In genomic region chr19:24221455-24221854, GRCm38 (mm10) we compare ENCODE assay signal across 18 mouse cellular contexts. TPM values are rescaled to one million over a fixed set of nuclear protein-coding genes. Genes with fewer than 3 reads are reported as not detected.
DNase-seq lines count a peak whose midpoint lies in the region; ATAC-seq and TF ChIP-seq lines count a peak whose summit lies in the region.
"Had no signal": no experiment of that assay in that cellular context is flagged by ENCODE, and none has a peak within 500 bp of the region (broad histone marks: within the 10 kb centered on the region; RNA-seq: fewer than 3 reads in every experiment).

No protein-coding gene starts in this region.

- H3K4me3 ChIP-seq in heart, adult 2 months: no peak overlapping the region
- no peak overlapping the region for H3K4me3 ChIP-seq in layer of hippocampus, adult 2 months
- H3K4me3 ChIP-seq in ES-E14 (ENCODE audit: insufficient read depth in 1 of 2, low read depth in 1 of 2, low read length in 2 of 2, poor library complexity in 1 of 2, severe bottlenecking in 1 of 2): peak overlapping the region in 1 of 2 experiments; percentile 19; a peak in 1 of 4 replicates
- H3K4me3 ChIP-seq in stomach, embryonic 14.5 days (ENCODE audit: low read depth, low read length): no peak overlapping the region
- H3K4me3 ChIP-seq: forebrain, embryonic 10.5 days; hindbrain, embryonic 10.5 days; limb, embryonic 15.5 days had no signal

- TF ChIP-seq POLR2A in heart, adult 2 months (IDR thresholded peaks at IDR 0.05; ENCODE audit: insufficient read depth, low read depth, low read length): no peak

- in situ Hi-C loops in ES-E14 (cut with MboI; ENCODE audit: low sequenced_read_pairs in 2 of 2, unreplicated experiment in 2 of 2): no loop called here

- H3K9ac ChIP-seq in heart, adult 2 months (ENCODE audit: low read depth, low read length): no peak overlapping the region
- H3K9ac ChIP-seq in ES-E14 (ENCODE audit: insufficient read depth, low read depth, low read length, poor library complexity, severe bottlenecking): no peak overlapping the region
- H3K9ac ChIP-seq in stomach, embryonic 14.5 days (replicated peaks; ENCODE audit: low read depth, low read length): no peak overlapping the region
- H3K9ac ChIP-seq: limb, embryonic 15.5 days had no signal

- peak overlapping the region; percentile 3; the same call in 1 of the 2 replicates for H3K4me2 ChIP-seq in stomach, embryonic 14.5 days (replicated peaks; ENCODE audit: low read depth, low read length)
- H3K4me2 ChIP-seq: limb, embryonic 15.5 days had no signal

- no peak for TF ChIP-seq EP300 in heart, adult 2 months (IDR thresholded peaks at IDR 0.05; ENCODE audit: insufficient read depth, low read depth, low read length)

- WGBS in heart, adult 2 months: 62% methylated on average over 4 of the region's 4 CpGs
- 55% methylated on average over 4 of the region's 4 CpGs for WGBS in stomach, embryonic 14.5 days

- intact Hi-C loops in heart, adult 2 months (cut with DNase I): no loop called here
- intact Hi-C loops in heart, postnatal 25 days (cut with DNase I): loop anchor here (2.0 to 5.0 kb wide), 2 partner anchors 27 to 69 kb away; no protein-coding TSS in a partner anchor

- H3K27me3 ChIP-seq in heart, adult 2 months (ENCODE audit: control insufficient read depth, insufficient read depth, low read length): no peaks in the 10 kb centered on the region
- H3K27me3 ChIP-seq in stomach, embryonic 14.5 days (ENCODE audit: control insufficient read depth, insufficient read depth, low read length): no peaks in the 10 kb centered on the region

- H3K4me1 ChIP-seq in heart, adult 2 months (ENCODE audit: control insufficient read depth, insufficient read depth, low read length): peaks cover 7% of the 10 kb centered on the region
- H3K4me1 ChIP-seq in ES-E14 (ENCODE audit: control insufficient read depth in 2 of 2, insufficient read depth in 2 of 2, low read length in 2 of 2, poor library complexity in 1 of 2): peaks cover 8 to 14% of the 10 kb centered on the region in 2 experiments
- H3K4me1 ChIP-seq in stomach, embryonic 14.5 days (ENCODE audit: control insufficient read depth, insufficient read depth, low read length): 0 out of 2 replicates have a peak, but pooled peaks cover 3% of the 10 kb centered on the region

- H3K36me3 ChIP-seq in heart, adult 2 months (ENCODE audit: control insufficient read depth, insufficient read depth, low read length): no peaks in the 10 kb centered on the region
- H3K36me3 ChIP-seq in ES-E14 (ENCODE audit: control insufficient read depth, insufficient read depth, low read length, poor library complexity, severe bottlenecking): no peaks in the 10 kb centered on the region; the same call in 1 of the 2 replicates
- H3K36me3 ChIP-seq in stomach, embryonic 14.5 days (ENCODE audit: control insufficient read depth, insufficient read depth, low read length): no peaks in the 10 kb centered on the region
- H3K36me3 ChIP-seq: forebrain, embryonic 10.5 days; G1E; hindbrain, embryonic 10.5 days; limb, embryonic 15.5 days had no signal

- peak; percentile 40 for TF ChIP-seq CTCF in heart, adult 2 months (IDR thresholded peaks at IDR 0.05)
- TF ChIP-seq CTCF in layer of hippocampus, adult 2 months (conservative IDR thresholded peaks at IDR 0.05): peak; percentile 13; the same call in 1 of the 2 replicates

- no peak for DNase-seq in heart, adult 2 months
- DNase-seq in heart, postnatal 25 days (ENCODE audit: low spot score): no peak
- DNase-seq in layer of hippocampus, adult 2 months (ENCODE audit: low spot score in 2 of 2): no peak
- no peak for DNase-seq in layer of hippocampus, postnatal 25 days (ENCODE audit: extremely low spot score in 1 of 2, low spot score in 1 of 2)
- no peak for DNase-seq in ES-E14 (ENCODE audit: low read depth, low spot score)
- DNase-seq in Muller cell, postnatal 12 days (ENCODE audit: inconsistent ontology term): no peak
- no peak for DNase-seq in layer of hippocampus, postnatal 14 days (ENCODE audit: low spot score in 2 of 2)
- DNase-seq: adrenal gland, postnatal 25 days; cerebellum, adult 8-10 months; midbrain, embryonic 14.5 days; right cerebral cortex, adult 18-20 months; spleen, adult 18-20 months; thymus, postnatal 4 days had no signal

- no peak for ATAC-seq in stomach, embryonic 14.5 days (ENCODE audit: insufficient number of reproducible peaks, insufficient read depth, low FRiP score, low read depth)

- peak overlapping the region; percentile 38; the same call in 1 of the 2 replicates for H3K27ac ChIP-seq in heart, adult 2 months
- H3K27ac ChIP-seq in layer of hippocampus, adult 2 months: no peak overlapping the region
- H3K27ac ChIP-seq in ES-E14 (ENCODE audit: insufficient read depth, low read depth, low read length, poor library complexity, severe bottlenecking): no peak overlapping the region; the same call in 1 of the 2 replicates
- H3K27ac ChIP-seq in stomach, embryonic 14.5 days (ENCODE audit: low read length): peak overlapping the region; percentile 44; the same call in 1 of the 2 replicates
- H3K27ac ChIP-seq: hindbrain, embryonic 10.5 days; limb, embryonic 15.5 days had no signal

- H3K9me3 ChIP-seq in ES-E14 (ENCODE audit: control insufficient read depth, insufficient read depth, low read depth, low read length): no peaks in the 10 kb centered on the region
- H3K9me3 ChIP-seq in stomach, embryonic 14.5 days (ENCODE audit: control insufficient read depth, low read depth, low read length): no peaks in the 10 kb centered on the region
- H3K9me3 ChIP-seq: forebrain, embryonic 10.5 days; G1E; hindbrain, embryonic 10.5 days; limb, embryonic 15.5 days had no signal

- peaks cover 8% of the 10 kb centered on the region; the same call in 1 of the 2 replicates for H3K79me2 ChIP-seq in heart, adult 2 months (replicated peaks; ENCODE audit: control insufficient read depth, insufficient read depth, low read length)

TF ChIP-seq in ES-E14, 5 proteins besides CTCF, POLR2A, EP300 and RAD21:
- 0 out of 2 replicates have a peak, but pooled peaks have one; percentile 13 for TF ChIP-seq CHD2 (IDR thresholded peaks at IDR 0.05; ENCODE audit: low read depth, low read length)
- no peak for TF ChIP-seq MAFK (IDR thresholded peaks at IDR 0.05; ENCODE audit: insufficient read depth, low read depth, low read length)
- no peak for TF ChIP-seq ZNF384 (IDR thresholded peaks at IDR 0.05; ENCODE audit: low read depth, low read length)
- no peak for TF ChIP-seq HCFC1 (IDR thresholded peaks at IDR 0.05; ENCODE audit: borderline replicate concordance, insufficient read depth, low read length)

RNA-seq across cellular contexts. Expression of gene Tjp2, which starts 3.4 kb away (rescaled TPM):
- 10 to 100 TPM; 16.1 to 19.2 TPM for total RNA-seq in heart, adult 2 months (2021)
- polyA plus RNA-seq in heart, adult 2 months (2012; rRNA removed): 7.9 and 10.2 TPM in 2 replicates
- 10 to 100 TPM; 19.7 to 22.1 TPM for total RNA-seq in heart, postnatal 25 days (2021)
- total RNA-seq in layer of hippocampus, adult 2 months (2021): 10 to 100 TPM; 17.6 to 20.3 TPM
- 10 to 100 TPM; 18.9 to 19.8 TPM for total RNA-seq in layer of hippocampus, postnatal 25 days (2021)
- 97.3 and 104 TPM in 2 replicates for total RNA-seq in ES-E14 (2012; rRNA removed)
- 35.7 and 38.6 TPM in 2 replicates for polyA plus RNA-seq in stomach, embryonic 14.5 days (2014; fragmentation: Nextera tagmentation; extraction: Ambion mirVana)
- total RNA-seq in layer of hippocampus, postnatal 14 days (2021): 10 to 100 TPM; 20.9 to 21.9 TPM

RNA-seq across cellular contexts. Expression of gene Fxn, which starts 59.0 kb away (rescaled TPM):
- 10 to 100 TPM; 26.6 to 33.0 TPM for total RNA-seq in heart, adult 2 months (2021)
- polyA plus RNA-seq in heart, adult 2 months (2012; rRNA removed): 28.3 and 35.6 TPM in 2 replicates
- total RNA-seq in heart, postnatal 25 days (2021): 10 to 100 TPM; 27.7 to 28.9 TPM
- 1 to 10 TPM; 7.4 to 8.8 TPM for total RNA-seq in layer of hippocampus, adult 2 months (2021)
- total RNA-seq in layer of hippocampus, postnatal 25 days (2021): 1 to 10 TPM; 7.1 to 9.3 TPM
- 10.9 and 16.4 TPM in 2 replicates for total RNA-seq in ES-E14 (2012; rRNA removed)
- 44.1 and 49.6 TPM in 2 replicates for polyA plus RNA-seq in stomach, embryonic 14.5 days (2014; fragmentation: Nextera tagmentation; extraction: Ambion mirVana)
- total RNA-seq in layer of hippocampus, postnatal 14 days (2021): 1 to 10 TPM; 8.3 to 8.8 TPM

Comparison
In these comparisons a context has a peak if more than half of its experiments do, and no peak if none do; other contexts are left out.
1. H3K27ac ChIP-seq: peak in heart, adult 2 months (single experiment) and stomach, embryonic 14.5 days (single experiment); none in layer of hippocampus, adult 2 months (single experiment) and ES-E14 (single experiment).